Mouse (Mus musculus): Measurements from ENCODE around the gene Slit3. TPM values are rescaled to one million over a fixed set of nuclear protein-coding genes. Genes with fewer than 3 reads are reported as not detected.

Gene Slit3
- polyA plus RNA-seq, 1 experiment from 2014 or later, result 3.5 TPM

GRCm38 (mm10) chr11:35293197-35293596, 172.2 kb downstream of the Slit3 start:
- Histone ChIP-seq H3K27me3 (ENCODE audit: control insufficient read depth, insufficient read depth, low read length) (no peaks in the 10 kb centered on the region), H3K9ac (replicated peaks; ENCODE audit: low read length) (no peak overlapping the region), H3K4me2 (ENCODE audit: low read length) (no peak overlapping the region), H3K4me3 (replicated peaks; ENCODE audit: low read depth, low read length) (no peak overlapping the region), H3K27ac (replicated peaks; ENCODE audit: low read depth, low read length) (no peak overlapping the region), H3K36me3 (ENCODE audit: control insufficient read depth, insufficient read depth, low read length) (no peaks in the 10 kb centered on the region), H3K4me1 (ENCODE audit: control insufficient read depth, insufficient read depth, low read length) (no peaks in the 10 kb centered on the region), H3K9me3 (ENCODE audit: control insufficient read depth, low read length) (no peaks in the 10 kb centered on the region)
- WGBS, result 78% methylated on average over 5 of the region's 5 CpGs
- DNase-seq, result no peak
- ATAC-seq (ENCODE audit: low FRiP score, low TSS enrichment), result no peak

GRCm38 (mm10) chr11:35294670-35295069, 173.6 kb downstream of the Slit3 start:
- Histone ChIP-seq H3K27me3 (ENCODE audit: control insufficient read depth, insufficient read depth, low read length) (no peaks in the 10 kb centered on the region; the same call in 1 of the 2 replicates), H3K9ac (replicated peaks; ENCODE audit: low read length) (no peak overlapping the region), H3K27ac (replicated peaks; ENCODE audit: low read depth, low read length) (no peak overlapping the region), H3K9me3 (ENCODE audit: control insufficient read depth, low read length) (no peaks in the 10 kb centered on the region), H3K4me2 (ENCODE audit: low read length) (no peak overlapping the region), H3K4me1 (ENCODE audit: control insufficient read depth, insufficient read depth, low read length) (no peaks in the 10 kb centered on the region), H3K4me3 (replicated peaks; ENCODE audit: low read depth, low read length) (no peak overlapping the region), H3K36me3 (ENCODE audit: control insufficient read depth, insufficient read depth, low read length) (no peaks in the 10 kb centered on the region)
- 78% methylated on average over 7 of the region's 7 CpGs for WGBS
- no peak for ATAC-seq (ENCODE audit: low FRiP score, low TSS enrichment)
- DNase-seq, result no peak

GRCm38 (mm10) chr11:35295162-35295799, 174.3 kb downstream of the Slit3 start:
- WGBS, result 49% methylated on average over 3 of the region's 3 CpGs
- no peaks in the 10 kb centered on the region for H3K9me3 ChIP-seq (ENCODE audit: control insufficient read depth, low read length)
- H3K4me2 ChIP-seq (ENCODE audit: low read length), result no peak overlapping the region
- no peaks in the 10 kb centered on the region for H3K36me3 ChIP-seq (ENCODE audit: control insufficient read depth, insufficient read depth, low read length)
- no peak for ATAC-seq (ENCODE audit: low FRiP score, low TSS enrichment)
- H3K27ac ChIP-seq (replicated peaks; ENCODE audit: low read depth, low read length), result no peak overlapping the region
- H3K27me3 ChIP-seq (ENCODE audit: control insufficient read depth, insufficient read depth, low read length), result no peaks in the 10 kb centered on the region; the same call in 1 of the 2 replicates
- H3K4me1 ChIP-seq (ENCODE audit: control insufficient read depth, insufficient read depth, low read length), result no peaks in the 10 kb centered on the region
- peak; percentile 32 for DNase-seq
- H3K4me3 ChIP-seq (replicated peaks; ENCODE audit: low read depth, low read length), result no peak overlapping the region
- H3K9ac ChIP-seq (replicated peaks; ENCODE audit: low read length), result no peak overlapping the region

- Histone ChIP-seq H3K27me3 (ENCODE audit: control insufficient read depth, insufficient read depth, low read length) (peaks cover 4% of the 10 kb centered on the region; the same call in 1 of the 2 replicates), H3K27ac (replicated peaks; ENCODE audit: low read depth, low read length) (no peak overlapping the region), H3K4me2 (ENCODE audit: low read length) (no peak overlapping the region), H3K9ac (replicated peaks; ENCODE audit: low read length) (no peak overlapping the region), H3K4me3 (replicated peaks; ENCODE audit: low read depth, low read length) (no peak overlapping the region), H3K9me3 (ENCODE audit: control insufficient read depth, low read length) (no peaks in the 10 kb centered on the region), H3K36me3 (ENCODE audit: control insufficient read depth, insufficient read depth, low read length) (no peaks in the 10 kb centered on the region), H3K4me1 (ENCODE audit: control insufficient read depth, insufficient read depth, low read length) (no peaks in the 10 kb centered on the region)
- no peak for DNase-seq
- ATAC-seq (ENCODE audit: low FRiP score, low TSS enrichment), result no peak
- WGBS, result 97% methylated on average over 5 of the region's 5 CpGs
These were observed 175.8 kb downstream of the Slit3 start for GRCm38 (mm10) chr11:35296803-35297202.

- 75% methylated on average over 5 of the region's 5 CpGs for WGBS
- Histone ChIP-seq H3K27ac (replicated peaks; ENCODE audit: low read depth, low read length) (no peak overlapping the region), H3K4me1 (ENCODE audit: control insufficient read depth, insufficient read depth, low read length) (no peaks in the 10 kb centered on the region), H3K27me3 (ENCODE audit: control insufficient read depth, insufficient read depth, low read length) (peaks cover 4% of the 10 kb centered on the region; the same call in 1 of the 2 replicates), H3K36me3 (ENCODE audit: control insufficient read depth, insufficient read depth, low read length) (no peaks in the 10 kb centered on the region), H3K9me3 (ENCODE audit: control insufficient read depth, low read length) (no peaks in the 10 kb centered on the region), H3K4me3 (replicated peaks; ENCODE audit: low read depth, low read length) (no peak overlapping the region), H3K9ac (replicated peaks; ENCODE audit: low read length) (no peak overlapping the region), H3K4me2 (ENCODE audit: low read length) (no peak overlapping the region)
- DNase-seq (no peak), ATAC-seq (ENCODE audit: low FRiP score, low TSS enrichment) (no peak)
These were observed 176.3 kb downstream of the Slit3 start for GRCm38 (mm10) chr11:35297319-35297718.

- DNase-seq, result no peak
- 85% methylated on average over 2 of the region's 2 CpGs for WGBS
- Histone ChIP-seq H3K36me3 (ENCODE audit: control insufficient read depth, insufficient read depth, low read length) (no peaks in the 10 kb centered on the region), H3K4me1 (ENCODE audit: control insufficient read depth, insufficient read depth, low read length) (no peaks in the 10 kb centered on the region), H3K4me2 (ENCODE audit: low read length) (no peak overlapping the region), H3K4me3 (replicated peaks; ENCODE audit: low read depth, low read length) (no peak overlapping the region), H3K9ac (replicated peaks; ENCODE audit: low read length) (no peak overlapping the region), H3K27me3 (ENCODE audit: control insufficient read depth, insufficient read depth, low read length) (peaks cover 4% of the 10 kb centered on the region; the same call in 1 of the 2 replicates), H3K9me3 (ENCODE audit: control insufficient read depth, low read length) (no peaks in the 10 kb centered on the region), H3K27ac (replicated peaks; ENCODE audit: low read depth, low read length) (no peak overlapping the region)
- no peak for ATAC-seq (ENCODE audit: low FRiP score, low TSS enrichment)
These were observed 177.5 kb downstream of the Slit3 start for GRCm38 (mm10) chr11:35298526-35298925.

GRCm38 (mm10) chr11:35299857-35300375, 178.9 kb downstream of the Slit3 start:
- Histone ChIP-seq H3K4me2 (ENCODE audit: low read length) (no peak overlapping the region), H3K27me3 (ENCODE audit: control insufficient read depth, insufficient read depth, low read length) (peaks cover 9% of the 10 kb centered on the region; the same call in 1 of the 2 replicates), H3K9ac (replicated peaks; ENCODE audit: low read length) (no peak overlapping the region), H3K27ac (replicated peaks; ENCODE audit: low read depth, low read length) (no peak overlapping the region), H3K4me1 (ENCODE audit: control insufficient read depth, insufficient read depth, low read length) (no peaks in the 10 kb centered on the region), H3K9me3 (ENCODE audit: control insufficient read depth, low read length) (no peaks in the 10 kb centered on the region), H3K36me3 (ENCODE audit: control insufficient read depth, insufficient read depth, low read length) (no peaks in the 10 kb centered on the region), H3K4me3 (replicated peaks; ENCODE audit: low read depth, low read length) (no peak overlapping the region)
- 83% methylated on average over 7 of the region's 7 CpGs for WGBS
- no peak for DNase-seq
- no peak for ATAC-seq (ENCODE audit: low FRiP score, low TSS enrichment)

- DNase-seq, result no peak
- Histone ChIP-seq H3K27ac (replicated peaks; ENCODE audit: low read depth, low read length) (no peak overlapping the region), H3K4me3 (replicated peaks; ENCODE audit: low read depth, low read length) (no peak overlapping the region), H3K27me3 (ENCODE audit: control insufficient read depth, insufficient read depth, low read length) (peaks cover 9% of the 10 kb centered on the region; the same call in 1 of the 2 replicates), H3K4me1 (ENCODE audit: control insufficient read depth, insufficient read depth, low read length) (no peaks in the 10 kb centered on the region), H3K9ac (replicated peaks; ENCODE audit: low read length) (no peak overlapping the region), H3K4me2 (ENCODE audit: low read length) (no peak overlapping the region), H3K9me3 (ENCODE audit: control insufficient read depth, low read length) (no peaks in the 10 kb centered on the region), H3K36me3 (ENCODE audit: control insufficient read depth, insufficient read depth, low read length) (no peaks in the 10 kb centered on the region)
- WGBS, result 87% methylated on average over 5 of the region's 5 CpGs
- ATAC-seq (ENCODE audit: low FRiP score, low TSS enrichment), result no peak
These were observed 181.2 kb downstream of the Slit3 start for GRCm38 (mm10) chr11:35302272-35302671.

Data from midbrain, embryonic 14.5 days (tissue).